Mouse (Mus musculus) cerebellum, adult 9-11 months (tissue): ENCODE measurements around the gene Mad2l2.
"Not testable (repeated sequence)": the region's sequence is repeated elsewhere in the genome, so short reads cannot be mapped to it uniquely, and the experiment has no call there.

ENCODE experiments used
- DNase-seq: peaks from one replicate; pipeline ENCODE4 v3.0.0; 2022

Mad2l2 gene

GRCm38 (mm10) chr4:148108565-148109100 is 21.6 kb upstream of the Mad2l2 start:
- no peak for DNase-seq

- DNase-seq = no peak
Observed at GRCm38 (mm10) chr4:148109215-148109614, 21.0 kb upstream of the Mad2l2 start.

DNA sequence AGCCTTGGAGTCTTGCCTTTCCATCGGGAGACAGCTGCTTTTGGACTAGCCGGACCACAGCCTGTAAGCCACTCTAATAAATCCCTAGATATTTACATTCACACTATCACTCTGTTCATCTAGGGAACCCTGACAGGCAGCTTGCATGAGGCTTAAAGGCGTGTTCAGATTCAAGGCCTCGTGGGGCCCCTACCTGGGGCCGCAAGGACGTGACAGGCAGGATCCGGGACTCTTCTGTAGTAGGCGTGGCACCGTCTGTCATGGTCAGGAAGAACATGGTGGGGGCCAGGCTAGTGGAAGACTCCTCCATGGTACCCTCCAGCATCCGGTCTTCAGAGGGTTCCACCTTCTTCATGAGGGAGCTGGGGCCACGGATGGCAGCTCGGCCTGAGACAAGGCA is 17.7 kb upstream of the Mad2l2 start:
- DNase-seq = no peak

DNA sequence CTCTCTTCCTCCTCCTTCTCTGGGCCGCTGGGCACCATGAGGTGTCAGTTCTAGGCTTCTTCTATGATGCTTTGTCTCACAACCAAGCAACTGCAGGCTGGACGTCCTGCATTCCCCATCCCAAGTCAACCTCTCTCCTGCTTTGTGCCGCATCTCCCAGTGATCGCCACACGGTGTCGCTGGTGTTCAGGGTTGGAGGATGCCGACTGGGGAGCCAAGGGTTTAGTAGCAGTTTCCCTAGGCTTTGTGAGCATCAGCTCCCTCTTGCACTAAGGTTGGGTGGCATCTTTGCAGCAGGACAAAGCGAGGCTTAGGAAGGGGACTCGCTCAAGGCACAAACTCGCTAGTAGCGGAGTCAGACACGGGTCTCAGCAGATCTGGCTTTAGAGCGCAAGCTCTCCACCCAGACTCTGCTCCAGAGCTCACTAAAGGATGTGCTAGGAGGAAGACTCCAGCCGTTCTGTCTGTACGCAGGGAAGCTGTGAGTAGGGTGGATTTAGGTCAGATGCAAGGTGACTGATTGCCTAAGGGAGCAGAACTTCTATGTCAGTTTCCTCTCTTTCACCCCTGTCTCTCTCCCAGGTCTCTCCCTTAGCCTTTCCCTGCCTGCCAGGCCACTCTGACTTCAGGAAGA is 15.3 kb upstream of the Mad2l2 start:
- peak; percentile 79 for DNase-seq

DNA sequence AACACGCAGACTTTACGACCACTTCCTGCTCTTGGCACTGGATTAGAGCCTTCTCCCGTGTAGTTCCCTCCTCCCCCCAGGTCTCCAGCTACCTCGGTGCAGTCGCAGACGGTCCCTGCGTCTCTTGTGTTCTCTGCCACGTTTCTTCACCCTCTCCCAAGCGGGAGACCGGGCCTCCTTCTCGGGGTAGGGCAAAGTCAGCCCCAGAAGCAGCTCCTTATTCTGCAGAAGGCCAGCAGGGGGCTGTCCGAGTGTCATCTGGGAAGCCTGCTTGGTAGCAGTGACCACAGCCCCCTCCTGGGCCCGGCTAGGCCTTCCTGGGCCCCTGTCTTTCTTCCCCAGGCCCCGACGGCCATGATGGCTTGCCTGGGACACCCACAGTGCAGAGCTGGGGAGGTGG is 14.7 kb upstream of the Mad2l2 start:
- peak; percentile 28 for DNase-seq

GRCm38 (mm10) chr4:148116657-148117056 is 13.5 kb upstream of the Mad2l2 start:
- DNase-seq = no peak

- DNase-seq = no peak
Observed at GRCm38 (mm10) chr4:148117392-148117791, 12.8 kb upstream of the Mad2l2 start.

DNA sequence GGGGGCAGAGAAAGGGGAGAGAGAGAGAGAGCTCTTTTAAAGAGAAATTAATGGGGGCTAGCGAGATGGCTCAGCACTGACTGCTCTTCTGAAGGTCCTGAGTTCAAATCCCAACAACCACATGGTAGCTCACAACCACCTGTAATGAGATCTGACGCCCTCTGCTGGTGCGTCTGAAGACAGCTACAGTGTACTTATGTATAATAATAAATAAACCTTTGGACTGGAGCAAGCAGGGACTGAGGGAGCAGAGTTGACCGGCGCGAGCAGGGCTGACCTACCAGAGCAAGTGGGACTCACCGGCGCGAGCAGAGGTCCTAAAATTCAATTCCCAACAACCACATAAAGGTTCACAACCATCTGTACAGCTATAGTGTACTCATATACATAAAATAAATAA is 10.6 kb upstream of the Mad2l2 start:
- DNase-seq = not testable (repeated sequence)

- no peak for DNase-seq
Observed at GRCm38 (mm10) chr4:148120555-148120954, 9.6 kb upstream of the Mad2l2 start.

- peak; percentile 50 for DNase-seq
Observed at GRCm38 (mm10) chr4:148121362-148121761, 8.8 kb upstream of the Mad2l2 start.

- DNase-seq = no peak
Observed at GRCm38 (mm10) chr4:148121982-148122693, 8.0 kb upstream of the Mad2l2 start.

GRCm38 (mm10) chr4:148122694-148123066 is 7.5 kb upstream of the Mad2l2 start:
- no peak for DNase-seq

GRCm38 (mm10) chr4:148128241-148128640 is 1.9 kb upstream of the Mad2l2 start:
- no peak for DNase-seq

DNA sequence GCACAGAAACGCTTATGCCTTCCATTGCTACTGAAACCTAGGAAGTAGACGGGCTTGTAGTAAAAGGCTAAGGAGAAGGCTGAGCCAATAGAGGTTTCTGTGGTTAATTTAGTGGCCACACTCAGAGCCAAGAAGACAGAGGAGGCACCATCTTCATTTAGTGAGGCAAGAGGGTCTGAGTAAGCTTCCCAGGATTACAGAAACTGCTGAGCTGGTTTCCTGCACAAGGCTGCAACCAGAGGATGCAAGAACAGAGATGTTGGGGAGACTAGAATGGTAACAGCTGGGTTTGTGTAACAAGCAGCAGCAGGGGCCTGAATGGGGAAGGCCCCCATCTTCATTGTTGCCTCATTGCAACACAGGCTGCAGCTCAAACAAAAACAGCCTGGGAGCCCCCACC is 1.5 kb upstream of the Mad2l2 start:
- DNase-seq = no peak

DNA sequence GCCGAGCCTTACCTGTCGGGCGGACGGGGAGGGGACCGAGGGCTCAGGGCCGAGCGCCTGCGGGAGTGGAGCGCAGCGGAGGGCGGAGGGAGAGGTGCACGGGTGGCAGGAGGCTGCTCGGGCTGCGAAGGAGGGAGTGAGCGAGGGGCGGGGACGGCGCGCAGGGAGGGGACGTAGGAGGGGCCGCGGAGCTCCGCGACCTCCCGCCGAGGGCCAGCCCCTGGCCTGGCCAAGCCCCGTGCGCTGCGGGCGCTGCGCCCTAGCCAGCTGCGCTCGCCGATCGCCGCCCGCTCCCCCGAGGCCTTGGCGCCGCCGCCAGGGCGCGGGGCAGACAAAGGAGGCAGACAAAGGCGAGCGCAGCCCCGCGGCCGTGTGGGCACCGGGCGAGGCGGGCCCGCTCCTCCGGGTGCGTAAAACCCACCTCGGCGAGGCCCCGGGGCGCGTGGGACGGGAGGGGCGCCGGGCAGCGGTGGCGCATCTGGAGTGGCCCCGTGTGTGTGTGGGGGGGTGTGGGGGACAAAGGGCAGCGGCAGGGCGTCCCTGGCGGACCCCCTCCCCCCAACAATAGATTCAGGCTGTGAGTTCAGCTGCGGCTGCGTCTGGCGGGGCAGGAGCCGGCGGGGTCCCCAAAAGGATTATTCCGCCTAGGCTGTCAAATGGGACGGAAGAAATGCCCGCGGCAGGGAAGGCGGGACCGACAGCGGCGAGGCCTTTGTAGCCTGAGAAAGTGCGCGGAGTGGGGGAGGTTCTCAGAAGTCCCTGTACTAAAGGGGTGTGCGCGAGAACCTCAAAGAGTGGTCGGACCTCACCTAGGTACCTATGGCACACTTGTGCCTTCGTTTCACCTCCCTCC is 603 bp downstream of the Mad2l2 start, which contains the start of gene Draxin:
TSS of gene Draxin (minus strand) at position 138 of the 853 bp plus-strand sequence.
- no peak for DNase-seq

DNA sequence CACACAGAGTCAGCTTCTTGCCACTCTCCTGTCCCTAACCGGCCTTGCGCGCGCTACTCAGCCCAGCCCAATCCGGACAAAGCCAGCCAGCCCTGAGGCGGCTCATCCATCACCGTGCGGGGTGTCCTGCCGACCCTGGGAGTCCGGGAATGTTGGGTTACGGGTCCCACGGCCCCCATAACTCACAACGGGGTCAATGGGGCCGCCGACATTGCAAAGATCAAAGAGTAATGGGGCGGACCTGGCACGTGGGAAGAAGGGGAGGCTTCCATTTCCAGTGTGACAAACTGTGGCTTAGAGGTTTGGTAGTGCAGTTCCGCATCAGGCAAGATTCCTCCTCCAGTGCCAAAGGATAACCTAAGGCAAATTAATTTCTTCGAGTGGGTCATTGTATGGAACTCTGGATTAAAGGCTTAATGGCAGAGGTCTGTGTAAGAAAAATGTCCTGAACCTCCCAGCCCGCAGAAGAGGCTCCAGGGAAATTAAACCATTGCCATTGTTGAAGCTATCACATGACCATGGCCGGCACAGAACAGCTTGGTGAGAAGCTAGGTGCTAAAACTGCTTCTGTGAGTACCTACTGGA is 1.4 kb downstream of the Mad2l2 start:
- DNase-seq = no peak

DNA sequence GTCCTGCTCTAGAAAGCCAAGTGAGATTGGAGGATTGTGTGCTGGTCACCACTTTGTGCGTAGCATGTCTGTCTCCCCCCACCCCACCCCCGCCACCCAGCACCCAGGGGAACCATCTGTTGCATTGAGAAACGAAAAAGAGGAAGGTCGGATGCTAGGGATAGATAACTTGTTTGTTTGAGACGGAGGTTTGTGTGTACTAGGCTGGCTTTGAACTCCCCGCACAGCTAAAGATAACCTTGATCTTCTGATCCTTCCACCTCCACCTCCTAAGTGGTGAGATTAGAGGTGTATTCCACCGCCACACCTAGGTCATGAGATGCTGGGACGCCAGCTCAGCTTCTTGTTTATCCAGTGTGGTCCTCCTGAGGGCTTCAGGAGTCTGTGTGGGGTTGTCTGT is 4.8 kb downstream of the Mad2l2 start:
- no peak for DNase-seq

GRCm38 (mm10) chr4:148137503-148137902 is 7.3 kb downstream of the Mad2l2 start:
- peak; percentile 29 for DNase-seq

GRCm38 (mm10) chr4:148139767-148140097 is 9.5 kb downstream of the Mad2l2 start:
- DNase-seq = no peak

GRCm38 (mm10) chr4:148140098-148141011 is 10.2 kb downstream of the Mad2l2 start:
- DNase-seq = peak; percentile 95

DNA sequence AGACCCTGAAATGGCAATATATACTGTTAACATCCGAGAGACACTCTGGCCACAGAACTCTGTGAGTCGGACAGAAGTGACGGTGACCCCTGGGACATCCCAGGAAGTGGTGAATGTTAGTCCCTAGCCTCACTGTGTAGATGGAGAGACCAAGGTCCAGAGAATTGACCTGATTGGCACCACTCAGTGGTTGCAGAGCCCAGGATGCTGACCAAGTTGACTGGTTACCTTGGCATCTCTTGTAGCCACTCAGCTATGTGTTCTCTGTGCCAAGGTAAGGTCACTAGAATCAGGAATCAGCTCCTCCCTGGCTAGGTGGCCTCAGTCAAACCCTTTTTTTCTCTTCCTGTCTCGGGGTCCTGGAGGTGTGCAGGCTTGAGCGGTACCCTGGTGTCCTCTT is 13.5 kb downstream of the Mad2l2 start:
- peak; percentile 28 for DNase-seq

- peak; percentile 33 for DNase-seq
Observed at GRCm38 (mm10) chr4:148147714-148148113, 17.5 kb downstream of the Mad2l2 start.
